Mouse (Mus musculus) thymus, postnatal 25 days (tissue): ENCODE data around the gene Emsy.

Experiments used
- DNase-seq: peaks from one replicate; pipeline ENCODE4 v3.0.0; 2022

The Emsy gene

GRCm38 (mm10) chr7:98667956-98668746 lies 11.6 kb upstream of the Emsy start:
- DNase-seq = no peak

- DNase-seq = no peak
These were observed 9.1 kb upstream of the Emsy start for GRCm38 (mm10) chr7:98665726-98666125.

- no peak for DNase-seq
These were observed 8.6 kb upstream of the Emsy start for GRCm38 (mm10) chr7:98665166-98665565.

- peak; percentile 76 for DNase-seq
These were observed 677 bp downstream of the Emsy start for GRCm38 (mm10) chr7:98655681-98656530.

GRCm38 (mm10) chr7:98651651-98652050 lies 4.9 kb downstream of the Emsy start:
- no peak for DNase-seq

GRCm38 (mm10) chr7:98644238-98644637 lies 12.3 kb downstream of the Emsy start:
- no peak for DNase-seq

GRCm38 (mm10) chr7:98636607-98637006 lies 20.0 kb downstream of the Emsy start:
- DNase-seq = no peak

GRCm38 (mm10) chr7:98633032-98633431 lies 23.6 kb downstream of the Emsy start:
- no peak for DNase-seq

GRCm38 (mm10) chr7:98629947-98630346 lies 26.6 kb downstream of the Emsy start:
- DNase-seq = no peak

- no peak for DNase-seq
These were observed 38.8 kb downstream of the Emsy start for GRCm38 (mm10) chr7:98617739-98618138.

- no peak for DNase-seq
These were observed 43.6 kb downstream of the Emsy start for GRCm38 (mm10) chr7:98612936-98613335.

- no peak for DNase-seq
These were observed 48.1 kb downstream of the Emsy start for GRCm38 (mm10) chr7:98608520-98608919.

GRCm38 (mm10) chr7:98607158-98607557 lies 49.4 kb downstream of the Emsy start:
- DNase-seq = no peak

GRCm38 (mm10) chr7:98601715-98602114 lies 54.9 kb downstream of the Emsy start:
- DNase-seq = no peak

GRCm38 (mm10) chr7:98597402-98597801 lies 59.2 kb downstream of the Emsy start:
- no peak for DNase-seq

GRCm38 (mm10) chr7:98594731-98595130 lies 61.9 kb downstream of the Emsy start:
- peak; percentile 50 for DNase-seq

- DNase-seq = no peak
These were observed 63.3 kb downstream of the Emsy start for GRCm38 (mm10) chr7:98593276-98593675.

GRCm38 (mm10) chr7:98589028-98589427 lies 67.6 kb downstream of the Emsy start:
- DNase-seq = no peak

GRCm38 (mm10) chr7:98586313-98586712 lies 70.3 kb downstream of the Emsy start:
- DNase-seq = no peak

- no peak for DNase-seq
These were observed 72.0 kb downstream of the Emsy start for GRCm38 (mm10) chr7:98584555-98584954.

GRCm38 (mm10) chr7:98581266-98581665 lies 75.3 kb downstream of the Emsy start:
- no peak for DNase-seq

GRCm38 (mm10) chr7:98580441-98580840 lies 76.1 kb downstream of the Emsy start:
- no peak for DNase-seq

- no peak for DNase-seq
These were observed 76.9 kb downstream of the Emsy start for GRCm38 (mm10) chr7:98579731-98580130.

GRCm38 (mm10) chr7:98577461-98577860 lies 79.1 kb downstream of the Emsy start:
- no peak for DNase-seq
